Mouse (Mus musculus) hindbrain, embryonic 14.5 days (tissue): ENCODE results near the gene Olfr1128. TPM values are rescaled to one million over a fixed set of nuclear protein-coding genes. Genes with fewer than 3 reads are reported as not detected.
"Not testable (repeated sequence)": the region's sequence is repeated elsewhere in the genome, so short reads cannot be mapped to it uniquely, and the experiment has no call there.

Experiments used
- ATAC-seq: fragments of 200-750 bp; cut with Nextera tagmentation; 2 replicates; pipeline ENCODE4 v1.8.0; 2017; ENCODE audit warnings: moderate number of reproducible peaks, mild to moderate bottlenecking, moderate TSS enrichment, moderate library complexity; ENCODE audit not compliant: low FRiP score
- DNase-seq: peaks from one replicate; pipeline ENCODE4 v3.0.0-alpha.2; 2015; ENCODE audit warnings: low spot score
- H3K27ac ChIP-seq: fragments of 300-500 bp; sonication (generic); 2 replicates; pipeline ENCODE4 v1.5.1; 2014; ENCODE audit warnings: mild to moderate bottlenecking, moderate library complexity
- H3K27me3 ChIP-seq: fragments of 300-500 bp; sonication (generic); 2 replicates; pipeline ENCODE4 v1.6.1; 2014; ENCODE audit warnings: mild to moderate bottlenecking, low read length, mixed read lengths; ENCODE audit not compliant: control insufficient read depth, insufficient read depth
- H3K36me3 ChIP-seq: fragments of 300-500 bp; sonication (generic); replicated peaks from 2 replicates; pipeline ENCODE4 v1.6.1; 2014; ENCODE audit not compliant: control insufficient read depth, insufficient read depth
- H3K4me1 ChIP-seq: fragments of 300-500 bp; sonication (generic); replicated peaks from 2 replicates; pipeline ENCODE4 v1.6.1; 2014; ENCODE audit warnings: antibody characterized with exemption, low read length, mixed read lengths; ENCODE audit not compliant: control insufficient read depth, insufficient read depth
- H3K4me2 ChIP-seq: fragments of 300-500 bp; sonication (generic); replicated peaks from 2 replicates; pipeline ENCODE4 v1.6.1; 2014; ENCODE audit warnings: mild to moderate bottlenecking, moderate library complexity
- H3K4me3 ChIP-seq: fragments of 300-500 bp; sonication (generic); replicated peaks from 2 replicates; pipeline ENCODE4 v1.5.1; 2014; ENCODE audit warnings: mild to moderate bottlenecking, low read length
- H3K9ac ChIP-seq: fragments of 300-500 bp; sonication (generic); 2 replicates; pipeline ENCODE4 v1.6.1; 2014
- H3K9me3 ChIP-seq: fragments of 300-500 bp; sonication (generic); 2 replicates; pipeline ENCODE4 v1.6.1; 2016; ENCODE audit warnings: low read length; ENCODE audit not compliant: control insufficient read depth
- WGBS: fragments of 180-500 bp; shearing (Covaris S2); extraction: QIAGEN DNeasy Blood & Tissue Kit; methylation state at CpG from one replicate; pipeline ENCODE4 v1.1.7; 2014; 5-methylcytosine and 5-hydroxymethylcytosine counted together
- polyA plus RNA-seq: library from polyadenylated mRNA; unstranded; fragments of >200 nt; fragmentation: Nextera tagmentation; extraction: Ambion mirVana; gene quantifications from 2 replicates; pipeline ENCODE4 v1.2.1, GENCODE M21; 2014

Olfr1128 gene
- polyA plus RNA-seq, 1 experiment from 2014 or later: not detected

- Histone ChIP-seq H3K4me1 (no peaks in the 10 kb centered on the region), H3K9ac (no peak within 1 kb of the TSS), H3K27me3 (no peaks in the 10 kb centered on the region), H3K4me3 (no peak within 1 kb of the TSS), H3K9me3 (no peaks in the 10 kb centered on the region), H3K4me2 (no peak within 1 kb of the TSS), H3K27ac (no peak within 1 kb of the TSS), H3K36me3 (no peaks in the 10 kb centered on the region)
- WGBS: 87% methylated on average over 6 of the region's 6 CpGs
- DNase-seq (no peak), ATAC-seq (no peak)
These were observed 39.1 kb downstream of the Olfr1128 start, which contains the start of gene Pramel6 for GRCm38 (mm10) chr2:87506265-87506664. Gene Pramel6, plus strand, starts transcription at chr2:87506565.

GRCm38 (mm10) chr2:87496993-87497392, 48.3 kb downstream of the Olfr1128 start, which contains the start of gene Pramel7:
Gene Pramel7, minus strand, starts transcription at chr2:87497093.
- not testable (repeated sequence) for H3K27ac ChIP-seq, H3K9me3 ChIP-seq, H3K4me2 ChIP-seq, H3K27me3 ChIP-seq, H3K36me3 ChIP-seq, H3K4me1 ChIP-seq, H3K9ac ChIP-seq, DNase-seq, H3K4me3 ChIP-seq, ATAC-seq
- 88% methylated on average over 4 of the region's 5 CpGs for WGBS

Other genes starting within 250 kb of the Olfr1128 start
- gene Olfr1118, start 238.0 kb downstream of the Olfr1128 start, polyA plus RNA-seq: not detected in 2 replicates
- not detected in 2 replicates for gene Olfr1120, start 190.7 kb downstream of the Olfr1128 start, polyA plus RNA-seq
- not detected in 2 replicates for gene Olfr1121, start 175.6 kb downstream of the Olfr1128 start, polyA plus RNA-seq
- not detected in 2 replicates for gene Olfr1122, start 159.7 kb downstream of the Olfr1128 start, polyA plus RNA-seq
- not detected in 2 replicates for gene Olfr1123, start 128.9 kb downstream of the Olfr1128 start, polyA plus RNA-seq
- gene Olfr1124, start 115.3 kb downstream of the Olfr1128 start, polyA plus RNA-seq: not detected in 2 replicates
- not detected in 2 replicates for gene Olfr1126, start 91.6 kb downstream of the Olfr1128 start, polyA plus RNA-seq
- not detected in 2 replicates for gene Pramel7, start 48.4 kb downstream of the Olfr1128 start, polyA plus RNA-seq
- gene Pramel6, start 39.0 kb downstream of the Olfr1128 start, polyA plus RNA-seq: not detected in 2 replicates
- gene Olfr153, start 13.7 kb downstream of the Olfr1128 start, polyA plus RNA-seq: not detected in 2 replicates
- gene Olfr1129, start 28.4 kb upstream of the Olfr1128 start, polyA plus RNA-seq: not detected in 2 replicates
- gene Olfr1130, start 60.7 kb upstream of the Olfr1128 start, polyA plus RNA-seq: not detected in 2 replicates
- not detected in 2 replicates for gene Olfr1131, start 81.6 kb upstream of the Olfr1128 start, polyA plus RNA-seq
- not detected in 2 replicates for gene Olfr1132, start 92.0 kb upstream of the Olfr1128 start, polyA plus RNA-seq
- gene Olfr1133, start 101.8 kb upstream of the Olfr1128 start, polyA plus RNA-seq: not detected in 2 replicates
- gene Olfr1134, start 112.9 kb upstream of the Olfr1128 start, polyA plus RNA-seq: not detected in 2 replicates
- gene Olfr1135, start 128.1 kb upstream of the Olfr1128 start, polyA plus RNA-seq: not detected in 2 replicates
- gene Olfr1136, start 148.4 kb upstream of the Olfr1128 start, polyA plus RNA-seq: not detected in 2 replicates
- not detected in 2 replicates for gene Olfr1137, start 167.6 kb upstream of the Olfr1128 start, polyA plus RNA-seq
- gene Olfr1138, start 194.4 kb upstream of the Olfr1128 start, polyA plus RNA-seq: not detected in 2 replicates
- not detected in 2 replicates for gene Olfr1140, start 198.2 kb upstream of the Olfr1128 start, polyA plus RNA-seq
- gene Olfr1141, start 208.4 kb upstream of the Olfr1128 start, polyA plus RNA-seq: not detected in 2 replicates
- not detected in 2 replicates for gene Olfr152, start 233.9 kb upstream of the Olfr1128 start, polyA plus RNA-seq